Mouse (Mus musculus): ENCODE measurements around the gene Gnai1.
"Not testable (repeated sequence)": the region's sequence is repeated elsewhere in the genome, so short reads cannot be mapped to it uniquely, and the experiment has no call there.

DNA sequence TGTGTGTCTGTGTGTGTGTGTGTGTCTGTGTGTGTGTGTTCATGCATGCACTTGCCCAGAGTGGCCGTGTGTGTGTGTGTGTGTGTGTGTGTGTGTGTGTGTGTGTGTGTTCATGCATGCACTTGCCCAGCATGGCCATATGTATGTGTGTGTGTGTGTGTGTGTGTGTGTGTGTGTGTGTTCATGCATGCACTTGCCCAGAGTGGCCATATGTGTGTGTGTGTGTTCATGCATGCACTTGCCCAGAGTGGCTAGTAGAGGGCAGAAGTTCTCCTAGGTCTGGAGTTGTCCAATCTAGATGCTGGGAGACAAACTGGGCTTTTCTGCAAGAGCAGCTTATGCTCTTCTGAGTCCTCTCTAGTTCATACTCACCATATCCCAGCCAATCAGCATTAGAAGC lies 18.3 kb downstream of the Gnai1 start:
- TF ChIP-seq POLR2A (IDR thresholded peaks at IDR 0.05; ENCODE audit: low read depth, low read length); CTCF (IDR thresholded peaks at IDR 0.05; ENCODE audit: extremely low read depth, insufficient read length, insufficient replicate concordance, low read depth, low read length): not testable (repeated sequence)
